Mouse (Mus musculus) spleen, adult 18-20 months (tissue): ENCODE measurements at regions not wholly inside any gene's neighbourhood (a gene's known extent, or its start where the extent isn't known, plus 50 kb on each side); places are given as distances from the start of the nearest gene placed in this dataset.
"Not testable (repeated sequence)": the region's sequence is repeated elsewhere in the genome, so short reads cannot be mapped to it uniquely, and the experiment has no call there.

Experiments
- DNase-seq, 2 experiments: peaks; one replicate each; pipeline ENCODE4 v3.0.0; 2022; ENCODE audit warnings: mixed read lengths in 2 of 2

- DNase-seq: not testable (repeated sequence)
Observed at GRCm38 (mm10) chr16:30806206-30806605, 206.7 kb downstream of the Fam43a start.

GRCm38 (mm10) chr16:30818541-30819120, 219.1 kb downstream of the Fam43a start:
- no peak for DNase-seq

- no peak for DNase-seq
Observed at GRCm38 (mm10) chr16:30819342-30819741, 219.8 kb downstream of the Fam43a start.

DNA sequence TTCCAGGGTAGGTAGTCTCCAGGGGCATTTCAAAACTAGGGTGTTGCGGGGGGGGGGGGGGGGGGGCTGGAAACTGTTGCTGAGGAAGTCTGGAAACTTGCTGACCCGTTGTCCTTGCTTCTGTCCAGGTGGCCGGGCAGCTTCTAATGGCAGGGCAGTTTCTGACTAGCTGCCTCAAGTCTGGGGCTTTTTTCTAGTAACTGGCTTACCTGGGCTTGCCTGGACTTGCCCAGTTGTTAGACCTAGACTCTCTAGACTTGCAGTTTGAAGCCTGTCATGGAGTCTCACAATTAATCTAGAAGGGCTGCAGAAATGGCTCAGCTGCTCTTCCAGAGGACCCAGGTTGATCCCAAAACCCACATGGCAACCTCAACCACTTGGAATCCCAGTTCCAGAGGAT, 220.7 kb downstream of the Fam43a start:
- DNase-seq: no peak

GRCm38 (mm10) chr16:30820761-30821160, 221.2 kb downstream of the Fam43a start:
- no peak for DNase-seq

DNA sequence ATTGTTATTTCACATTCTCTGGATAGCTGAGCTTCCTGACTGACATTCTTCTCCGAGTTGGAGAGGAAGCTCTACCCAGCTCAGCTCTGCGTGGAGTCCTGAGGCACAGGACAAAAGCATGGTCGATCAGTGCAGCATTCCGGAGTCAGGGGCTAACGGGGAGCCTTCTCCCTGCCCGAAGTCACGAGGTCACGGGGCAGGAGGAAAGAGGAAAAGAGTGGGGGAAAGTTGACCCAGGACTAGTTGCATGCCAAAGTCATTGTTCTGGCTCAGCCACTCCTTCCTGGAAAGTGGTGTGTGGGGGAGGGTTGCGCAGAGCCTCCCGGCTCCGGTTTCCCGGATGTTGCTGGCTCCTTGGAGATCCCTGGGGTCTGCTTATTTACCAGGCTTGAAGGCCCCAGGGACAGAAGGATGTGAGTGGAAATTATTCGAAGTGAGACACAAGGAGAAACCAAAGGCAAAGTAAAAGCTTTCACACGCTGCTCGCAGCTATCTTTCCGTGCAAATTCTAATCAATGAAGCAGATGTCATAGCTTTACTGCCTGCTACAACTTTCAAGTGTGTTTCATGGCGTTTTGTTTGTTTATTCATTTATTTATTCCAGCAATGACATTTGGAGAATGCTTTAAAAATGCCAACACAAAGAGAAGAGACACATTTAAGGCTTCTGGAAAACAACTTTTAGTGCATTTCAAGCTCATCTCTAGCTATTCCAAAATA, 221.8 kb downstream of the Fam43a start:
- DNase-seq: no peak

DNA sequence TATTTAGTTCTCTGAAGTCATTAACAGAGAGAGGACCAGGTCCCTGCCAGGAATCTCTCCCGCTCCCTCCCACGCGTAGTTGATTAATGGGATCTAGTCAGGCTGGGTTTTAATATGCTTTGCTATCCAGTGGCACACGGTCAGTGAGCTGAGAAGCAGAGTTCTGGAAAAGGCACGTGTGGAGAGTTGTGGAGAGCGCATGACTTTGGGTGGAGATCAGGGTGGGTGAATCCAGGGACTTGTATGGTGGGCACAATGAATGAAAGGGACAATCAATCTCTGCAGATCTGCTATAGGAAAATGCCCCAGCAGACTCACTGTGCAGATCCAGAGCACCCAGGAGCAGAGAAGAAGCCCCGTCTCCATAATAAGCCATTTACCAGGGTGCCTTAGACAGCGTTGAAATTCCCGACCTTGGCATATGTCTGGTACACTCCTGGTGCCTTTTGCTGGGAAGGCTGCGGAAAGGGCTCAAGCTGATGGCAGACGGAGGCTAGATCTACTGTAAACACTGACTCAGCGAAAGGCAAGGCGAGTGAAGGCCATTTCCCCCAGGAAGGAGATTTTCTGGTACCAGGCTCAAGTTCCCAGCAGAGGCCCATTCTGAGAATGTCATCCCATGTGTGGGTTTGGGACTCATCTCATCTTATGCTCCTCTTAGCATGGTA, 222.5 kb downstream of the Fam43a start:
- DNase-seq: no peak

DNA sequence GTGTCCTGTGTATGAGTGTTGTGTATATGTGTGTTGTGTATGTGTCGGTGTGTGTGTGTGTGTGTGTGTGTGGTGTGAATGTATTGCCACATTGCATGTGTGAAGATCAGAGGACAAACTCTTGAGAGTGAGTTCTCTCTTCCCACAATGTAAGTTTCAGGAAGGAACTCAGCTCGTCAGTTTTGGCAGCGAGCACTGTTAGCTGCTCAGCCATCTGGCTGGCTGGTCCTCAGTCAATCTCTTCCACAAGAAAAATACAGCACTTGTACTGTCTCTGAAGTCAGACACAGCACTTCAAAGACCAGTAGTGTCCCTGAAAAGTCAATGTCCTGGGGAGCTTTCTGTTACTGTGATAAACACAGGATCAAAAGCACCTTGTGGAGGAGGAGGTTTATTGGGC, 226.6 kb downstream of the Fam43a start:
- DNase-seq: no peak

GRCm38 (mm10) chr16:30827901-30828608, 228.5 kb downstream of the Fam43a start:
- DNase-seq: no peak

DNA sequence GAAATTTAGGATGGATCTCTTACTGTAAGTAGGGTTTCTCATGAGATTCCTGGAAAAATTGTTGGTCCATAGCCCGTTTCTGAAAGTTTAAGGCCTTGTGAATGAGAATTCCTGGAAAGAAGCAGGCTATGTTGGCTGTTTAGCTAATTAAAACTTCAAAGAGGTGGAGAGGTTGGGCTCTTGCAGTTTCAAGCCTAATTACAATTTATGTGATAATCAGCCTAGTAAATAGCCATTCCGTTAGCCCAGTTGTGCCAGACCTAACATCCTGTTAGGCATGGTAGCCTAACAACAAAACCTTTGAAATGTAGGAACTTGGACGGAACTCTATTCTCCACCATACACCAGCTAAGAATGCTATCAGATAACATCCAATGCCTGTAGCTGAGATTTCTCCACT, 235.0 kb downstream of the Fam43a start:
- DNase-seq: no peak

DNA sequence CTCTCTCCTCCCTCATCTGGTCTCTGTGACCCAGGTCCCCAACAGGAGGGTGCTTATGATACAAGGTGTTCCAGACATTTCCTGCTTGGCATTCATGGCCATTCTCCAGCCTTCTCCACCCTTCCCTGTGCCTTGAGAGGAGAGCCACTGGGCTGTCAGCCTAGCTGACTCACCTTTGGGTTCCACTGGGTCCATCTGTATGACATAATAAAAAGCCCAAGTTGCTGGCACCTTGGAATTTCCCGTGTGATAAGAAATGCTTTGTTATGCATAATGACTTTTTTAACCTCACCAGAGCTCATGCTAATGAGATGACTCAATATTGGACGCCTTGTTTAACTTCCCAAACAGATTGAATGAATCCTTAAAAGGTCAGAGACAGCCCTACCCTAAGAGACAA, 236.2 kb downstream of the Fam43a start:
- no peak for DNase-seq

DNA sequence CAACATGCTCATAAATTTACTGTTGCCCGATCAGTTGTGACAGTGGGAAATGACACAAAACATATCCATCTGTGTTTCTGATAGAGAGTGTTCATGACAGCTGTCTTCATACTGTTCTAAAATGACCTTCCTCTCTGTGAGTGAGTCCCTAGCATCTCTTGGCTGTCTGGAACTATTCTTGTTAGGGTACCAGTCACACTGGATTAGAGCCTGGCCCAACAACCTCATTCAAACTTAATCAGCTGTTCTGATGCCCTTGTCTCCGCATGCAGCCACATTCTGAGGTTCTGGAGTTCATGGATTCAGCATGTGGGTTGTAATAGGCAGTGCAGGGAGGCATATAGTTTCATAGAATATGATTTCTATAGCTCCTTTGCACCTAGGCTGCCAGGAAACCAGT, 238.4 kb downstream of the Xxylt1 start:
- DNase-seq: no peak

DNA sequence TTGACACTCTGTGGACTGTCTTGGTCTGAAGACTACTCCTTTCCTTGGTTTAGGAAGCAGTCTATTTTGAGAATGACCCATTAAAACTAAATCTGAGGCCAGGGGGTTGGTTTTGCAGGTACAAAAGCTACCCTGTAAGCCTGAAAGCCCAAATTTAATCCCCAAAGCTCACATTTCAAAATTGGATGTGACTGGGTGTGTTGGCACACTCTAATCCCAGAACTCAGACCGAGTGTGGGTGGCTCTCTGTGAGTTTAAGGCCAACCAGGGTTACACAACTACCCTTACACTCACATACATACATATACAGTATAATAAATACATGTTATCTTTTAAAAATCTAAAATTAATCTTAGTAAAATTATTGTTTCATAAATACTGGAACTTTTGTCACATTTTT, 228.6 kb downstream of the Xxylt1 start:
- DNase-seq: no peak

DNA sequence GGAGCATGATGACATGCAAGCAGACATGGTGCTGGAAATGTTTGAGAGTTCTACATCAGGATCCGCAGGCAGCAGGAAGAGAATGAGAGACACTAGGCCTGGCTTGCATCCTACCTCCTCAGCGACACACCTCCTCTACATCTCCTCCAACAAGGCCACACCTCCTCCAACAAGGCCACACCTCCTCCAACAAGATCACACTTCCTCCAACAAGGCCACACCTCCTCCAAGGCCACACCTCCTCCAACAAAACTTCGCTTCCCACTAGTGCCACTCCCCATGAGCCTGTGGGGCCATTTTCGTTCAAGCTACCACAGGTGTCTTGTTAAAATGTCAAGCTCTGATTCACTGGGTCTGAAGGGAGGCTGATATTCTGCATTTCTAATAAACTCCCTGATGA, 226.5 kb downstream of the Xxylt1 start:
- no peak for DNase-seq

DNA sequence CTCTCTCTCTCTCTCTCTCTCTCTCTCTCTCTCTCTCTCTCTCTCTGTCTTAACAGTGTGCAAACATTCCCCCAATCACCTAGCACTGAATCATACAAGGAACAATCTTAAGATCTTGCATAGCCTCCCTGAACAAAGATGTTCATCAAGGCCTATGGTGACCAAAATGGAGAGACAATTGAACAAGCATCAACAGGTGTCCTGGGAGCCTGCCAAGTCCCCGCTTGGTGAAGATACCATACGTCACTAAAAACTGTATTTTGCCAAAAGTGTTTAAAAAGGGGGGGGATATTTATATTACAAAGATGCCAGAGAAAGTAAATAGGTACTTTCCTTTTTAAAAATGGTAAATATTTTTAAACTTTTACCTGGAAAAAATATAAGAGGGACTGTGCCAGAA, 223.6 kb downstream of the Xxylt1 start:
- no peak for DNase-seq

GRCm38 (mm10) chr16:30869136-30869909, 211.9 kb downstream of the Xxylt1 start:
- DNase-seq: no peak

- peak; percentile 11 to 28 for DNase-seq
Observed at GRCm38 (mm10) chr16:30870110-30870509, 211.1 kb downstream of the Xxylt1 start.

- DNase-seq: no peak
Observed at GRCm38 (mm10) chr16:30870676-30871075, 210.6 kb downstream of the Xxylt1 start.

DNA sequence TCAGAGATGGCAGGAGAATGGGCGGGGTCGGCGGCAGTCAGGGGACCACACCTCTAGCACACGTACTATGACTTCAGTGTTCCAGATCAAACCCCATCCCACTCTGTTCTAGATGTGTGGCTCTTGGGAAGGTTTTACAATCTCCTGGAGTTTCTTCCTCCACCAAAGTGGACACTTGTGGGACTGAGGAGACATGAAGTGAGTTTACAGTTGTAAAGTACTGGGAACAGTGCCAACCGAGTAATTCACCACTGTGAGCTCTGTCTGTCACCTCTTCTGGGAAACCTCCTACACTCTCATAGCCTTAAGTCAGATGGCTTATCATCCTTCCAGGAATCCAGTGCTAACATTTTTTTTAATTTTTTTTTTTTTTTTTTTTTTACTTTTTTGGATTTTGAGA, 209.1 kb downstream of the Xxylt1 start:
- no peak for DNase-seq

- DNase-seq: peak in 1 of 2 experiments; percentile 22
Observed at GRCm38 (mm10) chr16:30873493-30874211, 207.6 kb downstream of the Xxylt1 start.

GRCm38 (mm10) chr16:30875235-30875829, 205.9 kb downstream of the Xxylt1 start:
- DNase-seq: no peak

DNA sequence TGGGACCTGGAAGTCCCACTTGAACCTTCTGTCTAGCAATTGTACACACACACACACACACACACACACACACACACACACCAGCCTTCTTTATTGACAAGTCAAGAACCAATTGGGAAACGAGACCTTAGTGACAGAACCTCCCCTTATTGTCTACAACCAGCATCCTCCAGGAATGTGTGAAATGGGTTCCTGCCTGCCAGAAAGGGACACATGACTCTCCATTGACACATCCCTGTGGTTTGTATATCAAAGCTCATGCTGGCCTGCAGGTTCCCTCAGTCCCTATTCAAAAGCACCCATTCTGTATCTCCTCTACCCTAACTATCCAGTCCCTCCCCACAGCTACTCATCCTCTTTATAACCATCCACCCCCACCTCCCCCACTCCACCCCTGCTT, 202.4 kb downstream of the Xxylt1 start:
- no peak for DNase-seq
